Mouse (Mus musculus) MEL (cell line): ENCODE results near the gene Atp5d. TPM values are rescaled to one million over a fixed set of nuclear protein-coding genes. Genes with fewer than 3 reads are reported as not detected.
A peak's percentile ranks its signal among the peaks of the same experiment; 100 is the strongest.

Experiments
- DNase-seq: peaks from one replicate; pipeline ENCODE4 v3.0.0; 2011; ENCODE audit warnings: low read depth, low spot score
- H3K27ac ChIP-seq: 2 replicates; pipeline ENCODE4 v1.5.1; 2012; ENCODE audit warnings: low read depth, mild to moderate bottlenecking, control low read depth, low read length, moderate library complexity; ENCODE audit not compliant: control insufficient read depth
- H3K27me3 ChIP-seq, 2 experiments: fragments of 150-350 bp in 1 of 2; sonication (generic) in 1 of 2; 2 replicates each; pipeline ENCODE4 v1.6.1; 2012; ENCODE audit warnings: low read length in 2 of 2, mild to moderate bottlenecking in 2 of 2, improper control_type of control experiment in 1 of 2, moderate library complexity in 1 of 2; ENCODE audit not compliant: insufficient read depth in 2 of 2, control insufficient read depth in 1 of 2
- H3K36me3 ChIP-seq, 2 experiments: 2 replicates each; pipeline ENCODE4 v1.6.1; 2012 to 2014; ENCODE audit warnings: low read length in 2 of 2, improper control_type of control experiment in 1 of 2, inconsistent platforms in 1 of 2, mild to moderate bottlenecking in 1 of 2; ENCODE audit not compliant: insufficient read depth in 2 of 2, control insufficient read depth in 1 of 2
- H3K4me1 ChIP-seq, 2 experiments: fragments of 150-350 bp in 1 of 2; sonication (generic) in 1 of 2; 2 replicates each; pipeline ENCODE4 v1.6.1; 2012; ENCODE audit warnings: low read length in 2 of 2, improper control_type of control experiment in 1 of 2, mild to moderate bottlenecking in 1 of 2; ENCODE audit not compliant: insufficient read depth in 2 of 2, control insufficient read depth in 1 of 2
- H3K4me3 ChIP-seq, 2 experiments: fragments of 150-350 bp in 1 of 2; sonication (generic) in 1 of 2; 2 replicates each; pipeline ENCODE4 v1.5.1; 2012; ENCODE audit warnings: low read depth in 2 of 2, low read length in 2 of 2, mild to moderate bottlenecking in 2 of 2, moderate library complexity in 2 of 2, control low read depth in 1 of 2, improper control_type of control experiment in 1 of 2; ENCODE audit not compliant: control insufficient read depth in 1 of 2, insufficient read depth in 1 of 2
- H3K79me2 ChIP-seq: 2 replicates; pipeline ENCODE4 v1.6.1; 2012; ENCODE audit warnings: mild to moderate bottlenecking, low read length, moderate library complexity; ENCODE audit not compliant: control insufficient read depth, poor library complexity, insufficient read depth
- H3K9ac ChIP-seq: 2 replicates; pipeline ENCODE4 v1.6.1; 2012; ENCODE audit warnings: low read depth, mild to moderate bottlenecking, control low read depth, low read length, moderate library complexity; ENCODE audit not compliant: control insufficient read depth, poor library complexity, severe bottlenecking
- H3K9me3 ChIP-seq: fragments of 150-350 bp; sonication (generic); replicated peaks from 2 replicates; pipeline ENCODE4 v1.6.1; 2012; ENCODE audit warnings: mild to moderate bottlenecking, low read length, improper control_type of control experiment, moderate library complexity; ENCODE audit not compliant: insufficient read depth
- BHLHE40 ChIP-seq: IDR thresholded peaks from 2 replicates; pipeline ENCODE4 v1.6.1; 2012; ENCODE audit warnings: low read depth, mild to moderate bottlenecking, inconsistent platforms, low read length, improper control_type of control experiment, borderline replicate concordance
- CHD2 ChIP-seq: IDR thresholded peaks from 2 replicates; pipeline ENCODE4 v1.6.1; 2011; ENCODE audit warnings: low read length, improper control_type of control experiment
- CTCF ChIP-seq, 3 experiments: IDR thresholded peaks in 2 of 3; conservative IDR thresholded peaks in 1 of 3; 2 replicates each; pipeline ENCODE4 v1.5.1; 2011 to 2012; ENCODE audit warnings: low read length in 3 of 3, low read depth in 2 of 3, mild to moderate bottlenecking in 2 of 3, improper control_type of control experiment in 1 of 3, inconsistent platforms in 1 of 3, mixed read lengths in 1 of 3, moderate library complexity in 1 of 3; ENCODE audit not compliant: control insufficient read depth in 1 of 3, insufficient read depth in 1 of 3, poor library complexity in 1 of 3, severe bottlenecking in 1 of 3
- E2F4 ChIP-seq: IDR thresholded peaks from 2 replicates; pipeline ENCODE4 v1.6.1; 2011; ENCODE audit warnings: low read depth, low read length, improper control_type of control experiment, borderline replicate concordance
- ELF1 ChIP-seq: IDR thresholded peaks from 2 replicates; pipeline ENCODE4 v1.6.1; 2014; ENCODE audit warnings: low read depth, mild to moderate bottlenecking, inconsistent platforms, low read length, improper control_type of control experiment, moderate library complexity
- EP300 ChIP-seq, 2 experiments: IDR thresholded peaks; 2 replicates each; pipeline ENCODE4 v1.6.1; 2011; ENCODE audit warnings: improper control_type of control experiment in 2 of 2, low read length in 2 of 2, low read depth in 1 of 2, mild to moderate bottlenecking in 1 of 2
- GABPA ChIP-seq: IDR thresholded peaks from 2 replicates; pipeline ENCODE4 v1.6.1; 2012; ENCODE audit warnings: low read depth, mild to moderate bottlenecking, inconsistent platforms, low read length, improper control_type of control experiment, moderate library complexity
- GATA1 ChIP-seq: IDR thresholded peaks from 2 replicates; pipeline ENCODE4 v1.6.1; 2011; ENCODE audit warnings: low read depth, low read length, improper control_type of control experiment
- HCFC1 ChIP-seq: IDR thresholded peaks from 2 replicates; pipeline ENCODE4 v1.6.1; 2012; ENCODE audit warnings: low read depth, mild to moderate bottlenecking, inconsistent platforms, low read length, improper control_type of control experiment, moderate library complexity
- JUND ChIP-seq: IDR thresholded peaks from 2 replicates; pipeline ENCODE4 v1.6.1; 2011; ENCODE audit warnings: low read depth, mild to moderate bottlenecking, improper control_type of control experiment, low read length
- MAX ChIP-seq: IDR thresholded peaks from 2 replicates; pipeline ENCODE4 v1.6.1; 2011; ENCODE audit warnings: low read length, improper control_type of control experiment
- MAZ ChIP-seq: IDR thresholded peaks from 2 replicates; pipeline ENCODE4 v1.6.1; 2012; ENCODE audit warnings: low read depth, mild to moderate bottlenecking, inconsistent platforms, low read length, improper control_type of control experiment
- MYB ChIP-seq: IDR thresholded peaks from 2 replicates; pipeline ENCODE4 v1.6.1; 2011; ENCODE audit warnings: mild to moderate bottlenecking, low read depth, low read length, improper control_type of control experiment
- MYC ChIP-seq: IDR thresholded peaks from 2 replicates; pipeline ENCODE4 v1.6.1; 2011; ENCODE audit warnings: low read depth, mild to moderate bottlenecking, low read length, improper control_type of control experiment, moderate library complexity
- POLR2A ChIP-seq, 2 experiments: IDR thresholded peaks; 2 replicates each; pipeline ENCODE4 v1.6.1; 2011 to 2012; ENCODE audit warnings: low read length in 2 of 2, mild to moderate bottlenecking in 2 of 2, control low read depth in 1 of 2, improper control_type of control experiment in 1 of 2, low read depth in 1 of 2, moderate library complexity in 1 of 2; ENCODE audit not compliant: control insufficient read depth in 1 of 2, insufficient read depth in 1 of 2, poor library complexity in 1 of 2
- POLR2AphosphoS2 ChIP-seq: IDR thresholded peaks from 2 replicates; pipeline ENCODE4 v1.6.1; 2011; ENCODE audit warnings: low read length, improper control_type of control experiment
- POLR2AphosphoS5 ChIP-seq: IDR thresholded peaks from 2 replicates; pipeline ENCODE4 v1.6.1; 2012; ENCODE audit warnings: low read depth, borderline replicate concordance, mild to moderate bottlenecking, inconsistent platforms, low read length, moderate library complexity, mixed read lengths
- RAD21 ChIP-seq: IDR thresholded peaks from 2 replicates; pipeline ENCODE4 v1.6.1; 2011; ENCODE audit warnings: mild to moderate bottlenecking, low read depth, low read length, improper control_type of control experiment
- RCOR1 ChIP-seq: IDR thresholded peaks from 2 replicates; pipeline ENCODE4 v1.6.1; 2012; ENCODE audit warnings: low read depth, mild to moderate bottlenecking, inconsistent platforms, low read length, improper control_type of control experiment
- SIN3A ChIP-seq: IDR thresholded peaks from 2 replicates; pipeline ENCODE4 v1.6.1; 2012; ENCODE audit warnings: low read length, improper control_type of control experiment, inconsistent platforms
- TAL1 ChIP-seq: IDR thresholded peaks from 2 replicates; pipeline ENCODE4 v1.6.1; 2012; ENCODE audit warnings: mild to moderate bottlenecking, inconsistent platforms, low read length, moderate library complexity, mixed read lengths
- USF1 ChIP-seq: IDR thresholded peaks from 2 replicates; pipeline ENCODE4 v1.6.1; 2014; ENCODE audit warnings: low read depth, mild to moderate bottlenecking, inconsistent platforms, low read length, improper control_type of control experiment, moderate library complexity
- ZC3H11A ChIP-seq: IDR thresholded peaks from 2 replicates; pipeline ENCODE4 v1.6.1; 2012; ENCODE audit warnings: low read depth, mild to moderate bottlenecking, inconsistent platforms, low read length, improper control_type of control experiment
- ZKSCAN1 ChIP-seq: IDR thresholded peaks from 2 replicates; pipeline ENCODE4 v1.6.1; 2012; ENCODE audit warnings: low read depth, mild to moderate bottlenecking, inconsistent platforms, low read length, improper control_type of control experiment, moderate library complexity
- ZMIZ1 ChIP-seq: IDR thresholded peaks from 2 replicates; pipeline ENCODE4 v1.6.1; 2012; ENCODE audit warnings: low read depth, mild to moderate bottlenecking, inconsistent platforms, low read length, improper control_type of control experiment, moderate library complexity
- polyA plus RNA-seq, 2 experiments: library from polyadenylated mRNA; stranded (reverse) in 1 of 2; unstranded in 1 of 2; fragments of >175 nt in 1 of 2; fragments of >200 nt in 1 of 2; gene quantifications; 2 replicates each; pipeline versions ENCODE4 v1.2.1 to v1.2.4; 2012; ENCODE audit warnings: low replicate concordance in 2 of 2, low read depth in 1 of 2; ENCODE audit not compliant: insufficient read length in 2 of 2, insufficient read depth in 1 of 2, missing spikeins in 1 of 2
- total RNA-seq: library from RNA; depleted of rRNA; stranded (reverse); fragments of 300-350 nt; gene quantifications from 2 replicates; pipeline ENCODE4 v1.2.3, GENCODE M21; 2012

Atp5d gene
- total and polyA plus RNA-seq, 3 experiments: 300 to 657 (median 308) TPM

DNA sequence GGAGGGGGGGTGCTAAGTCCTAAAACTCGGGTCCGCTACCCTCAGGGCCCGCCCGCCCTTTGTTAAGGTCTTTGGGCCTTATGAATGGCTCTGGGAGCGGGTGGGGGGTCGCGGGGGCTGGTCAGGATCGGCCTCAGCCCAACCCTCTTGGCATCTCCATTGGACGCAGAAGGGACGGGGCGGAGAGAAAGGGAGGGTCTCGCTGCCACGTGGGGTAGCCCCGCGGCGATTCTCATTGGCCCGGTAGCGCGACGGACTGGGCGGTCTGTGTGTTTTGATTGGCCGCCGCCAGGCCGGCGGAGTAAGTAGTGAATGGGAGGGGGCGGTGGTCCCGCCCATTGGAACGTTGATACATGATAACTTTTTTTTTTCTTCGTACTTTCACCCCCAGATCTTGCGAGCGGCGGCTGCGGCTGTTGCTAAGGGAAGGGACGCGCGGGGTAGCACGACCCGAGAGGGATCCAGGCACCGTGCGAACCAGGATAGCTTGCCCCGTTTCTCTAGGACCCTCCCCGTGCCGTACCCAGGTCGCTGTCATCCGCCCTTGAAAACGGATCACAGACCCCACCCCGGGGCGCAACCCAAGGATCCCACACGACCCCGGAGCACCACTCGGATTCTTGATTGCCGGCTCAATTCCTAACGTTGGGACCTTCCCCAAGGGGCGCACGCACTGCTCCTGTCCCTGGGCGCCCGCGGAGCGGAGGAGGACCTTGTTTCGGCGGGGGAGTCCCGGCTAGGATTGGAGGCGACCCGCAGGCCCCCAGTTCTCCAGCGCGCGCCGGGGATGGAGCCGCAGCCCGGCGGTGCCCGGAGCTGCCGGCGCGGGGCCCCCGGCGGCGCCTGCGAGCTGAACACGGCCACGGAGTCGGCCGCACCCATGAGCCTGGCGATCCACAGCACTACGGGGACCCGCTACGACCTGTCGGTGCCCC is 11.1 kb downstream of the Atp5d start (continued):
- TF ChIP-seq GATA1 (peak; percentile 44; the same call in 1 of the 2 replicates), EP300 (IDR thresholded peaks at IDR 0.05; ENCODE audit: low read depth in 1 of 2, low read length in 2 of 2) (peak in 1 of 2 experiments; percentile 51; a peak in 2 of 4 replicates), RCOR1 (0 out of 2 replicates have a peak, but pooled peaks have one; percentile 2), JUND (no peak), MAZ (peak; percentile 94), MAX (peak; percentile 85), ZKSCAN1 (no peak), CHD2 (peak; percentile 31; the same call in 1 of the 2 replicates), MYC (no peak), TAL1 (no peak), GABPA (no peak), CTCF (IDR thresholded peaks at IDR 0.05 in 2 of 3, conservative IDR thresholded peaks at IDR 0.05 in 1 of 3; ENCODE audit: control insufficient read depth in 1 of 3, insufficient read depth in 1 of 3, low read depth in 2 of 3, low read length in 3 of 3, poor library complexity in 1 of 3, severe bottlenecking in 1 of 3) (no peak), RAD21 (no peak), BHLHE40 (peak; percentile 90)

GRCm38 (mm10) chr10:80150226-80151210 is 12.1 kb downstream of the Atp5d start:
- H3K4me3 ChIP-seq: peak overlapping the region; percentile 84 to 90
- H3K9me3 ChIP-seq: no peaks in the 10 kb centered on the region
- DNase-seq: peak; percentile 55
- peak overlapping the region; percentile 87 for H3K9ac ChIP-seq
- no peaks in the 10 kb centered on the region for H3K27me3 ChIP-seq
- H3K27ac ChIP-seq: peak overlapping the region; percentile 72
- H3K36me3 ChIP-seq: peaks cover 0 to 21% of the 10 kb centered on the region in 2 experiments; a peak in 2 of 4 replicates
- TF ChIP-seq MAZ: peak; percentile 68; the same call in 1 of the 2 replicates
- TF ChIP-seq ZC3H11A: no peak
- TF ChIP-seq CTCF (IDR thresholded peaks at IDR 0.05 in 2 of 3, conservative IDR thresholded peaks at IDR 0.05 in 1 of 3; ENCODE audit: control insufficient read depth in 1 of 3, insufficient read depth in 1 of 3, low read depth in 2 of 3, low read length in 3 of 3, poor library complexity in 1 of 3, severe bottlenecking in 1 of 3): 0 out of 6 replicates have a peak, but pooled peaks of 1 of the 3 experiments have one; percentile 14
- no peak for TF ChIP-seq ZMIZ1
- TF ChIP-seq HCFC1: no peak
- TF ChIP-seq CHD2: no peak
- no peak for TF ChIP-seq MYB
- TF ChIP-seq EP300 (IDR thresholded peaks at IDR 0.05; ENCODE audit: low read depth in 1 of 2, low read length in 2 of 2): no peak
- TF ChIP-seq GATA1: no peak
- no peak for TF ChIP-seq USF1
- no peak for TF ChIP-seq E2F4
- TF ChIP-seq SIN3A: peak; percentile 56
- TF ChIP-seq POLR2AphosphoS2: no peak
- peak; percentile 60 for TF ChIP-seq ELF1
- TF ChIP-seq RCOR1: no peak
- TF ChIP-seq POLR2A (IDR thresholded peaks at IDR 0.05; ENCODE audit: control insufficient read depth in 1 of 2, insufficient read depth in 1 of 2, low read depth in 1 of 2, low read length in 2 of 2, poor library complexity in 1 of 2): no peak
- TF ChIP-seq POLR2AphosphoS5: no peak
- peaks cover 32% of the 10 kb centered on the region for H3K79me2 ChIP-seq
- peaks cover 0 to 38% of the 10 kb centered on the region in 2 experiments; a peak in 2 of 4 replicates for H3K4me1 ChIP-seq
